Mouse (Mus musculus): Measurements from ENCODE around the gene Hcrtr1. TPM values are rescaled to one million over a fixed set of nuclear protein-coding genes. Genes with fewer than 3 reads are reported as not detected.
A peak's percentile ranks its signal among the peaks of the same experiment; 100 is the strongest.

Gene Hcrtr1
- polyA plus RNA-seq, 1 experiment from 2014 or later: 0.32 TPM

- Histone ChIP-seq H3K4me3 (peak overlapping the region; percentile 83), H3K27ac (peak overlapping the region; percentile 90), H3K36me3 (replicated peaks) (no peaks in the 10 kb centered on the region), H3K4me1 (peaks cover 23% of the 10 kb centered on the region), H3K9me3 (peaks cover 4% of the 10 kb centered on the region; the same call in 1 of the 2 replicates), H3K27me3 (ENCODE audit: poor library complexity, severe bottlenecking) (no peaks in the 10 kb centered on the region; the same call in 1 of the 2 replicates)
- DNase-seq (ENCODE audit: extremely low spot score, low spot score): peak; percentile 99
- WGBS: 1% methylated on average over 39 of the region's 39 CpGs
Measured at GRCm38 (mm10) chr4:130107444-130108131, 31.6 kb downstream of the Hcrtr1 start.

DNA sequence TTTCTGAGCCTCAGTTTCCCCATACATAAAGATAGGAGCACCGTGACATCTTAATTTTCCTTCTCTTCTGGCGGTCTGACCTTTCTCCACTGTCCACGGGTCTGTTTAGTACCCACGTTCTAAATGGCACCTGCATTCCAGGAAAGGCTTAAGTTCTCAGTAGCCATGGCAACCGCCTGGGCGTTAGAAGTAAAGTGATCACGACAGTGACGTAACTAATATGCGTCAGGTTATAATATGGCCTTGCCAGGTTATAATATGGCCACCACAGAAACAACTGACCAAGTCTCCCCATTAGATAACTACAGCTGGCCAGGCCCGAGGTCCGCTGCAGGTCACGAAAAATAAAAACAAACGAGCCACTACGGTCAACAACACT lies 32.1 kb downstream of the Hcrtr1 start:
- Histone ChIP-seq H3K27me3 (ENCODE audit: poor library complexity, severe bottlenecking) (no peaks in the 10 kb centered on the region; the same call in 1 of the 2 replicates), H3K36me3 (replicated peaks) (no peaks in the 10 kb centered on the region), H3K4me3 (peak overlapping the region; percentile 83), H3K9me3 (peaks cover 4% of the 10 kb centered on the region; the same call in 1 of the 2 replicates), H3K27ac (peak overlapping the region; percentile 90), H3K4me1 (peaks cover 28% of the 10 kb centered on the region)
- no peak for DNase-seq (ENCODE audit: extremely low spot score, low spot score)
- 11% methylated on average over 14 of the region's 14 CpGs for WGBS

DNA sequence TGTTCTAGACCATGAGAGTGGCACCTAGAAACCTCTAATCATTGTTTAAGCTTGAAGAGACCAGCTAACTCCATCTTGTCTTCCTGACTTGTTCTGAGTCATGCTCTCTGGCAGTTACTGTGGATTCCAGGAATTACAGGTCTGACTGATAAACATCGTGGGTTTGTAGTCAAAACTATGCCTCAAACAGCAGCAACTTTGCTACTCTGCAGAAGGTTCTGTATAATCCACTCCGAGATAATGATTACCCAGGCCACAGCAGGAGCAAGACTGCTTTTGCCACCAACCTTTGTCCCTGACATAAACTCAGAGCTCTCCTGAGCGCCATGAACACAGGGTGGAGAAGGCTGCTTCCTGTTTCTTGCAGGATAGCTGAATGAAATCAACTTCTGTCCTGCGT lies 34.6 kb downstream of the Hcrtr1 start:
- Histone ChIP-seq H3K27ac (no peak overlapping the region), H3K4me3 (no peak overlapping the region), H3K4me1 (peaks cover 50% of the 10 kb centered on the region), H3K36me3 (replicated peaks) (no peaks in the 10 kb centered on the region), H3K27me3 (ENCODE audit: poor library complexity, severe bottlenecking) (peaks cover 14% of the 10 kb centered on the region), H3K9me3 (peaks cover 4% of the 10 kb centered on the region; the same call in 1 of the 2 replicates)
- DNase-seq (ENCODE audit: extremely low spot score, low spot score): no peak
- 89% methylated on average over 4 of the region's 4 CpGs for WGBS

GRCm38 (mm10) chr4:130103632-130104031 lies 35.5 kb downstream of the Hcrtr1 start:
- no peak overlapping the region for H3K4me3 ChIP-seq
- H3K27me3 ChIP-seq (ENCODE audit: poor library complexity, severe bottlenecking): peaks cover 19% of the 10 kb centered on the region
- no peak overlapping the region for H3K27ac ChIP-seq
- H3K36me3 ChIP-seq (replicated peaks): no peaks in the 10 kb centered on the region
- WGBS: 77% methylated on average over 12 of the region's 12 CpGs
- H3K4me1 ChIP-seq: peaks cover 45% of the 10 kb centered on the region
- peaks cover 4% of the 10 kb centered on the region; the same call in 1 of the 2 replicates for H3K9me3 ChIP-seq
- DNase-seq (ENCODE audit: extremely low spot score, low spot score): no peak

- H3K9me3 ChIP-seq: peaks cover 4% of the 10 kb centered on the region; the same call in 1 of the 2 replicates
- H3K27me3 ChIP-seq (ENCODE audit: poor library complexity, severe bottlenecking): peaks cover 19% of the 10 kb centered on the region
- 2% methylated on average over 6 of the region's 6 CpGs for WGBS
- DNase-seq (ENCODE audit: extremely low spot score, low spot score): no peak
- H3K27ac ChIP-seq: peak within 1 kb of the TSS; percentile 72
- no peak within 1 kb of the TSS for H3K4me3 ChIP-seq
- H3K36me3 ChIP-seq (replicated peaks): no peaks in the 10 kb centered on the region
- H3K4me1 ChIP-seq: peaks cover 50% of the 10 kb centered on the region
Measured at GRCm38 (mm10) chr4:130102111-130102651, 37.0 kb downstream of the Hcrtr1 start, which contains the start of gene Pef1. Gene Pef1 (plus strand): TSS chr4:130102558.

DNA sequence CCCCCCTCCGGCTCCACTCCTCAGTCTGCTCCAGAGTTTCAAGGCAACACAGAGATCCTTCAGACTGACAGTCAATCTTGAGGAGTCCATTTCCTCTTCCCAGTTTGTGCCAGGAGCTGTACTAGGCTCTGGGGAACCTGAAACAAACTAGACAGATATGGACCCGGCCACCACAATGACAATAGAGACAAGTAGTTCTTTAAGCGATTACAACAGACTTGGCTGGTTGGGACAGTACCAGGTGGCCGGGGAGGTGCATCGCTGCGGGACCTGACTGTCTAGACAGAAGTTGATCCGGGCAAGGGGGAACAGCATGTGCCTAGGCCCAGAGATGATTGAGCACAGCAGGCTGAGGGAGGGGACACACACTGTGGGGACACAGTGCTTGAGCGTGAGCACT lies 38.0 kb downstream of the Hcrtr1 start:
- Histone ChIP-seq H3K27me3 (ENCODE audit: poor library complexity, severe bottlenecking) (peaks cover 22% of the 10 kb centered on the region), H3K36me3 (replicated peaks) (no peaks in the 10 kb centered on the region), H3K4me1 (peaks cover 56% of the 10 kb centered on the region), H3K4me3 (no peak overlapping the region), H3K9me3 (peaks cover 4% of the 10 kb centered on the region; the same call in 1 of the 2 replicates), H3K27ac (peak overlapping the region; percentile 66)
- DNase-seq (ENCODE audit: extremely low spot score, low spot score): no peak
- WGBS: 39% methylated on average over 8 of the region's 8 CpGs

- peaks cover 58% of the 10 kb centered on the region for H3K27me3 ChIP-seq (ENCODE audit: poor library complexity, severe bottlenecking)
- no peak for DNase-seq (ENCODE audit: extremely low spot score, low spot score)
- H3K27ac ChIP-seq: 0 out of 2 replicates have a peak overlapping the region, but pooled peaks have one; percentile 3
- H3K9me3 ChIP-seq: no peaks in the 10 kb centered on the region
- H3K4me1 ChIP-seq: peaks cover 68% of the 10 kb centered on the region
- H3K4me3 ChIP-seq: no peak overlapping the region
- WGBS: 40% methylated on average over 3 of the region's 3 CpGs
- H3K36me3 ChIP-seq (replicated peaks): no peaks in the 10 kb centered on the region
Measured at GRCm38 (mm10) chr4:130095137-130095536, 44.0 kb downstream of the Hcrtr1 start.

DNA sequence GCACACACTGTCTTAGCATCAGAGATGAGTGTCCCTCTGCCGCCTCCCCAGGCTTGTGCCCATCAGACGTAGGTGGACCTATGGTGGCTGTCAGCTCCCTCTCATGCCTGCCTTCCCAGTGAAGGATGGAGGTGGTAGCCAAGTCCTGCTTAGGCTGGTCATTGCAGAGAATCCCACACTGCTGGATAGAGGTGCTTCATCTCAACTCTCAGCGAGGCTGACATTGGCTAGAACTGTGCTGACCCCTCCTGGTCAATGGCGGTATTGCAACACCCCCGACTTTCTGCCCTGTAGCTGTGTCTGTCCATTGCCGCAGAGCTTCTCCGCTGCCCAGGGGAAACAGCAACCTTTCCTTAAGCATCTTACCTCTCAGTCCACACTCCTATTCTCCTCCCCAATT lies 51.9 kb downstream of the Hcrtr1 start:
- WGBS: 10% methylated on average over 7 of the region's 7 CpGs
- peaks cover 63% of the 10 kb centered on the region for H3K27me3 ChIP-seq (ENCODE audit: poor library complexity, severe bottlenecking)
- H3K4me1 ChIP-seq: peaks cover 37% of the 10 kb centered on the region

DNA sequence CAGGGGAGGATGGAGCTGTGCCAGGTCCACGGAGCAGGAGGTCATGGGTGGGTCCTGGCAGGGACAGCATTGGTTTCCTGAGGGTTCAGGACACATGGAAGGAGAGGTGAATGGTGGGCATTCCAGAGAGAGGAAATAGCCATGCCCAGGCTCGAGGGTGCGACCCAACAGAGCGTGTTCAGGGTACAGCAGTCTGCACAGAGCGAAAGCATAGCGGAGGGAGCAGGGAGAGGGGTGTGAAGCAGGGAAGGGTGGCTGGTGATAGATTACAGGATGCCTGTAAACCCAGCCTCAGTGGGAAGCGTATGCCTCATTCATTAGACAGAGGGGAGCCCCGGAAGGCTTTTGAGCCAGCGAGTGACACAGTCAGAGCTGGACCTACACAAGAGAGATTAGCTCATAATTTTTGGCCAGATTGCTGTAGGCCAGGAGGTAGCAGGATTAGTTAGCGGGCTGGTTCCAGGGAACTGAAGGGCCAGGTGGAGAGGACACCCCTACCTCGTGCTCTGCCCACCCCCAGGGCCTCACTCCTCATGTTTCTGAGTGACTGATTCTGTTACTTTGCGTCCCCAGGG lies 53.8 kb downstream of the Hcrtr1 start:
- 78% methylated on average over 12 of the region's 12 CpGs for WGBS
- Histone ChIP-seq H3K4me1 (peaks cover 42% of the 10 kb centered on the region), H3K27ac (no peak overlapping the region), H3K27me3 (ENCODE audit: poor library complexity, severe bottlenecking) (peaks cover 64% of the 10 kb centered on the region), H3K9me3 (no peaks in the 10 kb centered on the region), H3K4me3 (no peak overlapping the region), H3K36me3 (replicated peaks) (no peaks in the 10 kb centered on the region)
- DNase-seq (ENCODE audit: extremely low spot score, low spot score): no peak

More for the DNA sequence above, 51.9 kb downstream of the Hcrtr1 start:
- peak; percentile 92 for DNase-seq (ENCODE audit: extremely low spot score, low spot score)
- Histone ChIP-seq H3K9me3 (no peaks in the 10 kb centered on the region), H3K27ac (no peak overlapping the region), H3K4me3 (no peak overlapping the region), H3K36me3 (replicated peaks) (no peaks in the 10 kb centered on the region)

DNA sequence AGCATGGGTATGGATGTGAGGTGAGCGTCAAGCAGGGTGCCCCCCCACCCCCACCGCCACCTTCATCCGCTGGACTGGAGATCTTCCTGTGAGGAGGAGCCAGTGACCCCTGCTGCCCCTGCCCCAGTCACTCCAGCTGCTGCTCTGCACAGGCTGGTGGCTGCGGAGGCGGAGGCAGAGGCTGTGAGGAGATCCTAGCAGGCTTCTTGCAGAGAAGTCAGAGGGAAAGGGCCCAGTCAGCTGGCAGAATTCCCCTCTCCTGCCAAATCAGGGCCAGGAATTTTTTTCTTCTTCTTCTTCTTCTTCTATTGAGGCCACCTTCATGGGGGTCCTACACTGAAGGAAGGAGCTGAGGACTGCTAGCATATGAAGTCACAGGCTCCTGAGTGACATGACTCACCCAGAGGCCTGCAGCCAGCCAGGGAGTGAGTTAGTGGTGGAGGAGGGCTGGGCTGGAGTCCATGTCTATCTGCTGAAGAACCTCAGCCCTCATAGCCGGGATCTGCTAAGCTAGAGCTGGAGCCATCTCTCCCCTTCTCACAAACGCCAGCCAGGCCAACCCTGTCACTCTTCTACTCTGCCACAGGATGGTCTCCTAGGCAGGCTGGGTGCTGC lies 54.7 kb downstream of the Hcrtr1 start:
- Histone ChIP-seq H3K9me3 (no peaks in the 10 kb centered on the region), H3K27me3 (ENCODE audit: poor library complexity, severe bottlenecking) (peaks cover 70% of the 10 kb centered on the region), H3K27ac (no peak overlapping the region), H3K36me3 (replicated peaks) (no peaks in the 10 kb centered on the region), H3K4me1 (peaks cover 44% of the 10 kb centered on the region), H3K4me3 (no peak overlapping the region)
- DNase-seq (ENCODE audit: extremely low spot score, low spot score): no peak
- WGBS: 56% methylated on average over 7 of the region's 7 CpGs

GRCm38 (mm10) chr4:130082211-130082610 lies 56.9 kb downstream of the Hcrtr1 start:
- H3K9me3 ChIP-seq: no peaks in the 10 kb centered on the region
- no peak overlapping the region for H3K4me3 ChIP-seq
- 69% methylated on average over 9 of the region's 9 CpGs for WGBS
- peaks cover 52% of the 10 kb centered on the region for H3K4me1 ChIP-seq
- H3K27me3 ChIP-seq (ENCODE audit: poor library complexity, severe bottlenecking): peaks cover 70% of the 10 kb centered on the region
- 0 out of 2 replicates have a peak overlapping the region, but pooled peaks have one; percentile 25 for H3K27ac ChIP-seq
- no peak for DNase-seq (ENCODE audit: extremely low spot score, low spot score)
- H3K36me3 ChIP-seq (replicated peaks): no peaks in the 10 kb centered on the region

DNA sequence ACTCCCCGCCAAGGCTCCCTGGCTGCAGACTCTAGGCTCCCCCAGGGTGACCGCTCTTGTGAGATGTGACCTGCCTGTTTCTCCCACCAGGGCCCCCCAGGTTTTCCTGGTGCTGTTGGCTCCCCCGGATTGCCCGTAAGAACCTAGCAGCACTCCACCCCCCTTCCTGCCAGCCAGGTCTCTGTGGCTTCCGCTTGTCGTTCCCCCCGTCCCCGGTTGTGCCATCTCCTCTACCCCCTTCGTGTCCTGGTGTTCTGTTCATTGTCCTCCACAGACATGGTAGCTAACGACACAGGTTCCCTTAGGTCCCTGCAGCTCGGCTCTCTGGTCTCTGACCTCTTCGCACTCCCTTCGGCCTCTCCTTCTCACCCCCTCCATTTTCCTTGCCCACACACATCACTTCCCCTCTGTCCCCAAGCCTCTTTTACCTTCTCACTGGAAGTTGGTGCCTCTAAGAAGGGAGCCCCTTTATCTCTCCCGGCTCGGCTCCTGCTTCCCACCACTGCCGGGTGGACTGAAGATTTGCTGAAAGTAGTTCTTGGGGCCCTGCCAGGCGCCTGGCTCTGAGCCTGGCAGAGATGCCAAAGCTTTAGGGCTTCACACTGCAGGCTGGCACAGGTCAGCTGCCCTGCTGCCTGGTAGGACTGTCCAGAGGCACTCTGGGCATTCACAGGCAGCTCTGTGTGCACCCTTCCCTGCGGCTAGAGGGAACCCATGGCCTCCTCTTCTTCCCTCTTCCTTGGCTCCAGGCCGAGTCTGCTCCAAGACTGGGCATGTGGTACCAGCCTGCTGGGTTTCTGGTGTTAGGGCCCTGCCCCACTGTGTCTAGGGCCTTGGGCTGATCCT lies 57.6 kb downstream of the Hcrtr1 start:
- Histone ChIP-seq H3K27ac (peak overlapping the region; percentile 60; the same call in 1 of the 2 replicates), H3K4me1 (peaks cover 55% of the 10 kb centered on the region)
- 84% methylated on average over 19 of the region's 19 CpGs for WGBS

More for the DNA sequence above, 57.6 kb downstream of the Hcrtr1 start:
- peaks cover 70% of the 10 kb centered on the region for H3K27me3 ChIP-seq (ENCODE audit: poor library complexity, severe bottlenecking)
- no peak for DNase-seq (ENCODE audit: extremely low spot score, low spot score)
- H3K4me3 ChIP-seq: no peak overlapping the region
- no peaks in the 10 kb centered on the region for H3K36me3 ChIP-seq (replicated peaks)
- no peaks in the 10 kb centered on the region for H3K9me3 ChIP-seq
